In the genomic region with DNA sequence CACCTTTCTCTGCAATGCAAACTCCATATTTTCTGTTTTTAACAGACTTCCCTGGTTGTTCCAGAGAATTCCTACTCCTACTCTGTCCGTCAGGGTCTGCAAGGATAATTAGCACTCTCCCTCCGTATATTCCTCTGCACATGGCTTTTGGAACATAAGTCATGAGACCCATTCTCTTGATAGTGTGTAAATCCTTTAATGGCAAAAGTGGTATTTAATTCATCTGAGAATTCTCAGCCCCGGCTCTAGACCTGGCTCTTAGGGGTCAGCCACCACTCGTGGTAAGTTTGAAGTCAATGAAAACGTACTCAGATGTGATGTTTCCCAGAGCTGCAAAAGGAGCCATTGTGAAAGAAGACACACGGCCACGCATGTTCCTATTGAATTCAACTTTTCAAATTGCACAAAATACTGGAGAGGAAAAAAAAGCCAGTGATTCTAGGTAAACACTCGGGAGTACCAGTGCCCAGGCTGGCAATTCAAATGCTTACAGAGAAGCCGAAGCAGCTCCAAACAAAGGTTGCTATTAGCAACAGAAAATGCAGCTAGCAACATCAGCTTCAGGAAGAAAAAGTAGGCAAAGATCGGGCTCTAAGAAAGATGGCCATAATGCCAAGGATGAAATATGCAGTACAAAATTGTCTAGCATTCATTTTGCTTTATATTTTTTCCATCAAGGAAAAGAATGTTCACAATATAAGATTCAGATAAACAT, we compare ENCODE assay signal across 9 mouse cellular contexts.
DNase-seq lines count a peak whose midpoint lies in the region; ATAC-seq and TF ChIP-seq lines count a peak whose summit lies in the region.
"Had no signal": no experiment of that assay in that cellular context is flagged by ENCODE, and none has a peak within 500 bp of the region (broad histone marks: within the 10 kb centered on the region; RNA-seq: fewer than 3 reads in every experiment).

No protein-coding gene starts in this region.

- no peak for TF ChIP-seq CTCF in embryonic fibroblast, embryonic 13.5 days (IDR thresholded peaks at IDR 0.05; ENCODE audit: borderline replicate concordance, insufficient read depth, low read length)

- H3K27me3 ChIP-seq in lung, embryonic 15.5 days, result no peaks in the 10 kb centered on the region
- no peaks in the 10 kb centered on the region for H3K27me3 ChIP-seq in hindbrain, embryonic 15.5 days
- H3K27me3 ChIP-seq: liver, embryonic 15.5 days had no signal

- TF ChIP-seq POLR2A in embryonic fibroblast, embryonic 13.5 days (IDR thresholded peaks at IDR 0.05; ENCODE audit: low read depth, low read length), result no peak

- H3K4me3 ChIP-seq in lung, embryonic 15.5 days, result no peak overlapping the region
- H3K4me3 ChIP-seq in embryonic fibroblast, embryonic 13.5 days (ENCODE audit: insufficient read depth, low read length), result no peak overlapping the region
- H3K4me3 ChIP-seq in hindbrain, embryonic 15.5 days, result peak overlapping the region; percentile 7; the same call in 1 of the 2 replicates
- H3K4me3 ChIP-seq: liver, embryonic 15.5 days had no signal

- ATAC-seq in lung, embryonic 15.5 days (ENCODE audit: borderline replicate concordance, extremely low read depth, low FRiP score, low TSS enrichment), result no peak
- peak; percentile 77 for ATAC-seq in hindbrain, embryonic 15.5 days (ENCODE audit: low FRiP score, low read depth)

- H3K4me2 ChIP-seq in lung, embryonic 15.5 days, result peak overlapping the region; percentile 23; the same call in 1 of the 2 replicates
- H3K4me2 ChIP-seq in hindbrain, embryonic 15.5 days, result peak overlapping the region; percentile 43
- H3K4me2 ChIP-seq: liver, embryonic 15.5 days had no signal

- WGBS in lung, embryonic 15.5 days, result 49% methylated on average over 10 of the region's 10 CpGs
- WGBS in hindbrain, embryonic 15.5 days, result 16% methylated on average over 10 of the region's 10 CpGs

- no peaks in the 10 kb centered on the region for H3K36me3 ChIP-seq in lung, embryonic 15.5 days
- no peaks in the 10 kb centered on the region for H3K36me3 ChIP-seq in hindbrain, embryonic 15.5 days
- H3K36me3 ChIP-seq: liver, embryonic 15.5 days had no signal

- H3K9me3 ChIP-seq in lung, embryonic 15.5 days, result no peaks in the 10 kb centered on the region
- no peaks in the 10 kb centered on the region for H3K9me3 ChIP-seq in hindbrain, embryonic 15.5 days
- H3K9me3 ChIP-seq: liver, embryonic 15.5 days had no signal

- H3K9ac ChIP-seq in lung, embryonic 15.5 days, result no peak overlapping the region
- H3K9ac ChIP-seq in hindbrain, embryonic 15.5 days, result no peak overlapping the region
- H3K9ac ChIP-seq: liver, embryonic 15.5 days had no signal

- no peak overlapping the region for H3K27ac ChIP-seq in lung, embryonic 15.5 days
- H3K27ac ChIP-seq in embryonic fibroblast, embryonic 13.5 days (ENCODE audit: insufficient read depth, low read length), result peak overlapping the region; percentile 56
- H3K27ac ChIP-seq in hindbrain, embryonic 15.5 days (replicated peaks), result peak overlapping the region; percentile 61
- H3K27ac ChIP-seq: liver, embryonic 15.5 days had no signal

- H3K4me1 ChIP-seq in lung, embryonic 15.5 days, result no peaks in the 10 kb centered on the region
- H3K4me1 ChIP-seq in embryonic fibroblast, embryonic 13.5 days (ENCODE audit: control insufficient read depth, insufficient read depth, low read length), result peaks cover 13% of the 10 kb centered on the region
- H3K4me1 ChIP-seq in hindbrain, embryonic 15.5 days (replicated peaks), result peaks cover 12% of the 10 kb centered on the region
- H3K4me1 ChIP-seq: liver, embryonic 15.5 days had no signal

- DNase-seq in lung, postnatal 4 days, result no peak
- peak; percentile 68 for DNase-seq in retina, embryonic 14.5 days (ENCODE audit: low spot score)
- DNase-seq in thymus, postnatal 36 days, result no peak
- no peak for DNase-seq in frontal cortex, postnatal 14 days (ENCODE audit: low spot score in 2 of 2)
- DNase-seq: cerebellum, adult 18-20 months had no signal
